Mouse (Mus musculus): Measurements from ENCODE around the gene Btnl10.

The Btnl10 gene

GRCm38 (mm10) chr11:58917745-58918366, at the start of gene Btnl10:
TSS of gene Btnl10 (plus strand) at chr11:58917908.
- DNase-seq (ENCODE audit: low read depth, low spot score) = no peak

GRCm38 (mm10) chr11:58867954-58868330, 49.8 kb upstream of the Btnl10 start:
- no peak for DNase-seq (ENCODE audit: low read depth, low spot score)

GRCm38 (mm10) chr11:58870961-58871360, 46.7 kb upstream of the Btnl10 start:
- DNase-seq (ENCODE audit: low read depth, low spot score) = no peak

GRCm38 (mm10) chr11:58883756-58884155, 34.0 kb upstream of the Btnl10 start:
- no peak for DNase-seq (ENCODE audit: low read depth, low spot score)

GRCm38 (mm10) chr11:58890511-58890910, 27.2 kb upstream of the Btnl10 start:
- DNase-seq (ENCODE audit: low read depth, low spot score) = no peak

GRCm38 (mm10) chr11:58894456-58894855, 23.3 kb upstream of the Btnl10 start:
- DNase-seq (ENCODE audit: low read depth, low spot score) = no peak

- DNase-seq (ENCODE audit: low read depth, low spot score) = no peak
Observed at GRCm38 (mm10) chr11:58897485-58897884, 20.2 kb upstream of the Btnl10 start.

- DNase-seq (ENCODE audit: low read depth, low spot score) = no peak
Observed at GRCm38 (mm10) chr11:58901080-58901479, 16.6 kb upstream of the Btnl10 start.

- peak; percentile 91 for DNase-seq (ENCODE audit: low read depth, low spot score)
Observed at GRCm38 (mm10) chr11:58903511-58904409, 13.9 kb upstream of the Btnl10 start, which contains the start of gene Zfp39. TSS of gene Zfp39 (minus strand) at chr11:58904225.

- DNase-seq (ENCODE audit: low read depth, low spot score) = no peak
Observed at GRCm38 (mm10) chr11:58904410-58904718, 13.3 kb upstream of the Btnl10 start.

GRCm38 (mm10) chr11:58904838-58905237, 12.9 kb upstream of the Btnl10 start:
- peak; percentile 70 for DNase-seq (ENCODE audit: low read depth, low spot score)

- no peak for DNase-seq (ENCODE audit: low read depth, low spot score)
Observed at GRCm38 (mm10) chr11:58913776-58914175, 3.9 kb upstream of the Btnl10 start.

- DNase-seq (ENCODE audit: low read depth, low spot score) = peak; percentile 33
Observed at GRCm38 (mm10) chr11:58914461-58915028, 3.2 kb upstream of the Btnl10 start.

GRCm38 (mm10) chr11:58916879-58917744, 596 bp upstream of the Btnl10 start:
- DNase-seq (ENCODE audit: low read depth, low spot score) = peak; percentile 88

GRCm38 (mm10) chr11:58918759-58919158, 1.1 kb downstream of the Btnl10 start:
- no peak for DNase-seq (ENCODE audit: low read depth, low spot score)

- no peak for DNase-seq (ENCODE audit: low read depth, low spot score)
Observed at GRCm38 (mm10) chr11:58922420-58922819, 4.7 kb downstream of the Btnl10 start.

- DNase-seq (ENCODE audit: low read depth, low spot score) = no peak
Observed at GRCm38 (mm10) chr11:58926651-58927050, 8.9 kb downstream of the Btnl10 start.

- no peak for DNase-seq (ENCODE audit: low read depth, low spot score)
Observed at GRCm38 (mm10) chr11:58927053-58927452, 9.3 kb downstream of the Btnl10 start.

GRCm38 (mm10) chr11:58927790-58928651, 10.3 kb downstream of the Btnl10 start:
- peak; percentile 43 for DNase-seq (ENCODE audit: low read depth, low spot score)

GRCm38 (mm10) chr11:58929055-58929454, 11.3 kb downstream of the Btnl10 start:
- DNase-seq (ENCODE audit: low read depth, low spot score) = no peak

- no peak for DNase-seq (ENCODE audit: low read depth, low spot score)
Observed at GRCm38 (mm10) chr11:58929641-58930040, 11.9 kb downstream of the Btnl10 start.
